Mouse (Mus musculus) B cell, adult 2 months (primary cell): ENCODE data around the gene Kmt5c.

Experiments used
- DNase-seq, 2 experiments: peaks; one replicate each; pipeline ENCODE4 v3.0.0; 2022

The Kmt5c gene

DNA sequence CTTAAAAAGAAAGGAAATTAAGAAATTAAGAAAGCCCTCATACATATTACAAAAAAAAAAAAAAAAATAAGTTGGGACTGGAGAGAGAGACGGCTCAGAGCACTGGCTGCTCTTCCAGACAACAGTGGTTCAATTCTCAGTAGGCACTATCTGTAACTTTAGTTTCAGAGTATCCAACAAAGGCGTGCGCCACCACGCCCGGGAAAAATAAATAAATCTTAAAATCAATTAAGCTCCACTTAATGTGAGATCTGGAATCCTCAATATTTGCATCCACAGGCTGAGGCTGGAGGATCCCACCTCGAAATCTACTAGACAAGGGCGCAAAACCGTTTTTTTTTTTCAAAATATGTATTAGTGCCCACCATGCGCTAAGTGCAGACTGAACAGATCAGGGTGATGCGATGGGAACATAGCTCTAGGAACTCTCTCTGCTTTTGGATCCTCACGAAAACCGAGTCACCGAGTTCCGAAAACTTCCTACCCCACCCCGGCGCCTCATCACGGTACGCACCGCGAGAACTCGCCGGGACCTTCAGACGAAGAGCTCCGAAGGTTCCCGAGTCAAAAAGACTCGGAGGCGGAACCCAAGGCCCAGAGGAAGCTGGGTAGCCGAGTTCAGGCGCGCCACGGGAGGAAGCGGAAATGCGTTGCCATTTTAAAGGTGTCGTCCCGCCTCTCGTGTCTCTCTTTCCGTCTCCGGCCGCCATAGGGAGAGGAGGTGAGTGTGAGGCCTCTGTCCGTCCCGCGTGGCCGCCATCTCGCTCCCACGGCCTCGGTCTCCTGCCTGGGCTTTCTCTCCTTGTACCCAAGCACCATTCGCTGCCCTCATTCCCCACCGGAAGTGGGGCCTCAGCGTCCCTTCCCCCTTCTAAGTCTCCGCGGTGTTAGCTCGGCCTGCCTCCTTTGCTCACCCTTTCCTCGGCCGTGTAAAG, 52.6 kb downstream of the Kmt5c start, which contains the start of gene Rpl28:
Gene Rpl28 (plus strand): TSS at position 597 of the 935 bp plus-strand sequence.
- peak; percentile 91 to 93 for DNase-seq

DNA sequence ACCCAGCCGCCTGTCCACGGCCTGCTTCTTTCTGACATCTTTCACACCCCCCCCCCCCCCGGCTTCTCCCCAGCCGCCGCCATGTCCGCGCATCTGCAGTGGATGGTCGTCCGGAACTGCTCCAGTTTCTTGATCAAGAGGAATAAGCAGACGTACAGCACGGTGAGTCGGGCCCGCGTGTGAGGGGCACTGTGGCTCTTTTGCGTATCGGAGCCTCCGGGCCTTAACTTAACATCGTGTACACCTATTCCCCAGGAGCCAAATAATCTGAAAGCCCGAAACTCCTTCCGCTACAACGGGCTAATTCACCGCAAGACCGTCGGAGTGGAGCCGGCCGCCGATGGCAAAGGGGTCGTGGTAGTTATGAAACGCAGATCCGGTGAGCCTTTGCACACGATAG, 53.3 kb downstream of the Kmt5c start:
- peak; percentile 23 to 27 for DNase-seq

DNA sequence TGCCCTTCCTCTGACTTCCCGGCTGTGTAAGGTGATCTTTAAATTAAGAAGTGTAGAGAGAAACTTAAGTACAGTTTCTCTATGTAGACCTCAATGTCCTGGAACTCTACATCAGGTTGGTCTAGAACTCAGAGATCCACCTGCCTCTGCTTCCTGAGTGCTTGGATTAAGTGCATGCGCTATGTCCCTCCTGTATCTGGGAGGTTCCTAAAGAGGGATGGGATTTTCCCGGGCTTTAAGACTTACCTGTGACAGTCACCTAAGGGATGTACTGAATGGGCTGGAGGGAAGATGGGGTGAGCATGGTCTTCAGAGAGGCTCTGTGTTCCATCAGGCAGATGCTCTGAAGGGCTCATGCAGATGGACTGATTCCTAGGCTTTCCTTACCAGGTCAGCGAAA, 53.8 kb downstream of the Kmt5c start:
- no peak for DNase-seq

DNA sequence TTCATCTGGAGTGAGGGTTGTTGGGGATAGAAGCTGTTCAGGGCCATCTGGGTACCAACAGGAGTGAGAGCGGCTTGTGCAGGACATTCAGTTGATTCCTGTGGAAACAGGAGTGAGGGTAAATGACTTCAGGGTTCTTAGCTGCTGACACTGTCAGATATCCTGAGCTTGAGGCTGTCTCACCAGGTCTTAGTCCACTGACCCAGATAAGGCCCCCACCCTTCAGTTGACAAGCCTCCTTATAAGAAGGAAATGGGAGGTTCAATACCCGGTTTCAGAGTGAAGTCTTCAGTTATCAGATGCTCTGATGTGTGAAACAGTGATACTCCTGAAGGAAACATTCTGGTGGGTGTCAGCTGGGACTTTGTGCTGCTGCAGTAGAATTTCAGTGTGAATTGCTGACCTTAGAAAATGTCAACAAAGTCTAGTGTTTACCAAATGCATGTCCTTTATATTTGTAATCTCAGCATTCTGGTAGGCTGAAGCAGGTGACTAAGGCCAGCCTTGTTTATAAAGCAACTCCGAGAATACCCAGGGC, 54.8 kb downstream of the Kmt5c start:
- DNase-seq, result no peak

DNA sequence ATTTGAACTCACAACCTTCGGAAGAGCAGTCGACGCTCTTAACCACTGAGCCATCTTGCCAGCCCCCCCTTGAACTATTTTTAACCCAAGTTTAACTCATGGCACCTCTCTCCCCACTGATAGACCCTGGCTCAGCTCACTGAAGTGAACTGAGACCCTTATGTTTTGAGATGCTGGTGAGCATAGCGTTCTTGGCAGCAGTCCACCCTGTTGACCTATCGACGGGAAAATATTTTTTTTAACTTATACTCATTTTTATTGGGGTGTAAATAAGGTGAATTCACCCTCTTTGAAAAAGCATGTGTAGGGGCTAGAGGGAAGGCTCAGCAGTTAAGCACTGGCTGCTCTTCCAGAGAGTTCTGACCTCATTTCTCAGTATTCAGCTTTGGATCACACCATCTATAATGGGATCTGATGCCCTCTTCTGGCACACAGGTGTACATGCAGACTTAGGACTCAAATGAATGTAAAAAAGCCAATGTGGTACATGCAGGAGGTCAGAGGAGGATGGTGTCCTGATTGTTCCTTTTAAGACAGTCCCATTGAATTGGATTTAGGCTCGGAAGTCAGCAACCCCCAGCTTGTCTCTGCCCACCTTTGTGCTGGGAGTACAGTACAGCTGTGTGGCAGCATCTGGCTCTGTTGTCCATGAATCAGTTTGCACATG, 56.0 kb downstream of the Kmt5c start:
- peak; percentile 49 to 51 for DNase-seq
